ENCODE assay signal across 8 mouse cellular contexts in the genomic region with DNA sequence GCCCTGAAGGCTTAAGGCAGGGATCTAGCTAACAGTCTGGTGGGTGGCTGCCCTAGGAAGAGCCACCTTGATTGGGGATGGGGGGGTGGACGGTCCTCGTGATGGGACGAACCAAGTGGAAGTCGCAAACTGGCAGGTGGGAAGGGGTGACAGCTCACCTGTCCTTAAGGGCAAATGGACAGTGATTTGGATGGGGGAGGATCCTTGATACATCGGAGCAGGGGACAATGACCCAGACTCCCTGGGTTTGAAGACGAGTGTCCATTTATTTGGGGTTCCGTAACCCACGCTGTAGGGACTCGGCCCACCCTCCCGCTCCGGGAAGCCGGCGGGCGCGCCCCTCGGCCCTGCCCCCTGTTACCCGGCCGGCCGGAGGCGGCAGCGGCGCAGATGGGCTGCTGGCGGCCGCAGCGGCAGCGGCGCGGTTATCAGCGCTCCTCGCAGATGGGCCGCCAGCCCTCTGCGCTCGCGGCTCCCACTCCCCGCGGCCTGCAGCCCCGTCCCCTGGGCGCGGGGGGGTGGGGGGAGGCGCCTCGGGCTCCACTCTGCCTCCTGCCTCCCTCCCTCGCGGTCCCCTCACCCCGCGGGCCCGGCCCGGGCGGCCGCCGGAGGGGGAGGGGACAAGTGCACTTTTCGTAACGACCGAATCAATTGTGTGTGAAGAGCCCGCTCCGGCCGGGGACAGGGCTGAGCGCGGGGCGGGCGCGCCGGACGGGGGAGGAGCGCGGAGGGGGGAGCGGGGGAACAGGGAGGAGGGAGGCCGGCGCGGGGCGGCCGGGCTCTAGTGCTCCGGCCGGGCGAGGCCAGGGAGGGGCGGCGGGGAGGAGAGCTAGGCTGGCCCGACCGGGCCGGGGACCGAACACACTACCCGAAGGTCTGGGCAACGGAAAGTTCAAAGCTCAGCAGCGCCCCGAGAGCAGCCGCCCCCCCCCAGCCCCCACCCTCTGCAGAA. TPM values are rescaled to one million over a fixed set of nuclear protein-coding genes. Genes with fewer than 3 reads are reported as not detected.
DNase-seq lines count a peak whose midpoint lies in the region; ATAC-seq and TF ChIP-seq lines count a peak whose summit lies in the region.

No protein-coding gene starts in this region.

- peak; percentile 30 to 36 for DNase-seq in layer of hippocampus, postnatal 25 days (ENCODE audit: extremely low spot score in 1 of 2, low spot score in 1 of 2)
- no peak for DNase-seq in layer of hippocampus, adult 9-10 months (ENCODE audit: low spot score)
- peak; percentile 76 for DNase-seq in cerebellum, adult 11-12 months
- peak; percentile 63 for DNase-seq in forebrain, postnatal 0 days
- peak; percentile 64 for DNase-seq in hindbrain, postnatal 0 days (ENCODE audit: low spot score)
- peak; percentile 34 to 57 for DNase-seq in lung, adult 18-20 months
- no peak for DNase-seq in frontal cortex, adult 2 months (ENCODE audit: extremely low spot score in 1 of 2, low spot score in 1 of 2)

- no peaks in the 10 kb centered on the region for H3K36me3 ChIP-seq in forebrain, postnatal 0 days (ENCODE audit: insufficient read depth)
- no peaks in the 10 kb centered on the region for H3K36me3 ChIP-seq in hindbrain, postnatal 0 days (ENCODE audit: insufficient read depth, low read length)
- no peaks in the 10 kb centered on the region for H3K36me3 ChIP-seq in neural tube, embryonic 14.5 days (ENCODE audit: control insufficient read depth, insufficient read depth, low read length)

- no peak for TF ChIP-seq CTCF in forebrain, postnatal 0 days (IDR thresholded peaks at IDR 0.05; ENCODE audit: low read depth)
- no peak for TF ChIP-seq CTCF in hindbrain, postnatal 0 days (IDR thresholded peaks at IDR 0.05; ENCODE audit: low read depth)

- 5% methylated on average over 55 of the region's 85 CpGs for WGBS in forebrain, postnatal 0 days
- WGBS in hindbrain, postnatal 0 days = 3% methylated on average over 62 of the region's 85 CpGs
- 3% methylated on average over 43 of the region's 85 CpGs for WGBS in neural tube, embryonic 14.5 days

- peak overlapping the region; percentile 81 for H3K4me3 ChIP-seq in forebrain, postnatal 0 days (ENCODE audit: low read depth, low read length)
- peak overlapping the region; percentile 86 for H3K4me3 ChIP-seq in hindbrain, postnatal 0 days (ENCODE audit: low read length)
- H3K4me3 ChIP-seq in neural tube, embryonic 14.5 days (ENCODE audit: low read depth, low read length) = peak overlapping the region; percentile 78

- no peaks in the 10 kb centered on the region for H3K9me3 ChIP-seq in forebrain, postnatal 0 days (ENCODE audit: low read length)
- no peaks in the 10 kb centered on the region for H3K9me3 ChIP-seq in hindbrain, postnatal 0 days (ENCODE audit: low read length)
- H3K9me3 ChIP-seq in neural tube, embryonic 14.5 days (ENCODE audit: control insufficient read depth, low read length) = no peaks in the 10 kb centered on the region

- peak overlapping the region; percentile 81 for H3K27ac ChIP-seq in forebrain, postnatal 0 days (ENCODE audit: low read depth, low read length)
- H3K27ac ChIP-seq in hindbrain, postnatal 0 days = peak overlapping the region; percentile 88
- H3K27ac ChIP-seq in neural tube, embryonic 14.5 days (ENCODE audit: low read depth, low read length) = peak overlapping the region; percentile 88

- peak overlapping the region; percentile 83 for H3K9ac ChIP-seq in forebrain, postnatal 0 days
- peak overlapping the region; percentile 92 for H3K9ac ChIP-seq in hindbrain, postnatal 0 days (replicated peaks; ENCODE audit: low read length)
- H3K9ac ChIP-seq in neural tube, embryonic 14.5 days (replicated peaks; ENCODE audit: low read depth, low read length) = peak overlapping the region; percentile 94

- ATAC-seq in forebrain, postnatal 0 days = peak; percentile 34
- peak; percentile 25 for ATAC-seq in hindbrain, postnatal 0 days
- ATAC-seq in neural tube, embryonic 14.5 days (ENCODE audit: low read depth) = peak; percentile 58

- no peaks in the 10 kb centered on the region for H3K27me3 ChIP-seq in forebrain, postnatal 0 days (ENCODE audit: insufficient read depth, low read length)
- no peaks in the 10 kb centered on the region for H3K27me3 ChIP-seq in hindbrain, postnatal 0 days (ENCODE audit: insufficient read depth, low read length)
- no peaks in the 10 kb centered on the region; the same call in 1 of the 2 replicates for H3K27me3 ChIP-seq in neural tube, embryonic 14.5 days (ENCODE audit: control insufficient read depth, insufficient read depth, low read length)

- peak overlapping the region; percentile 89 for H3K4me2 ChIP-seq in forebrain, postnatal 0 days (ENCODE audit: low read depth)
- H3K4me2 ChIP-seq in hindbrain, postnatal 0 days (ENCODE audit: low read depth, low read length) = peak overlapping the region; percentile 69
- H3K4me2 ChIP-seq in neural tube, embryonic 14.5 days (ENCODE audit: low read depth, low read length) = peak overlapping the region; percentile 91

- H3K4me1 ChIP-seq in forebrain, postnatal 0 days (ENCODE audit: insufficient read depth) = no peaks in the 10 kb centered on the region
- peaks cover 8% of the 10 kb centered on the region; the same call in 1 of the 2 replicates for H3K4me1 ChIP-seq in hindbrain, postnatal 0 days (ENCODE audit: insufficient read depth, low read length)
- peaks cover 6% of the 10 kb centered on the region; the same call in 1 of the 2 replicates for H3K4me1 ChIP-seq in neural tube, embryonic 14.5 days (ENCODE audit: control insufficient read depth, insufficient read depth, low read length)

RNA-seq across cellular contexts. Expression of a gene that starts 1.9 kb away (rescaled TPM):
- 10 to 100 TPM; 42.7 to 48.9 TPM for total RNA-seq in layer of hippocampus, postnatal 25 days (2021)
- 57.4 and 58.5 TPM in 2 replicates for total RNA-seq in forebrain, postnatal 0 days (2014; rRNA removed)
- 20.5 and 28.0 TPM in 2 replicates for polyA plus RNA-seq in forebrain, postnatal 0 days (2015; fragmentation: Nextera tagmentation; extraction: Ambion mirVana)
- 68.3 and 80.8 TPM in 2 replicates for total RNA-seq in hindbrain, postnatal 0 days (2014; rRNA removed)
- 23.7 and 24.2 TPM in 2 replicates for polyA plus RNA-seq in hindbrain, postnatal 0 days (2015; fragmentation: Nextera tagmentation; extraction: Ambion mirVana)
- 44.4 and 47.9 TPM in 2 replicates for polyA plus RNA-seq in neural tube, embryonic 14.5 days (2014; fragmentation: Nextera tagmentation; extraction: Ambion mirVana)
- 35.8 and 36.3 TPM in 2 replicates for polyA plus RNA-seq in frontal cortex, adult 2 months (2012; rRNA removed)

RNA-seq across cellular contexts. Expression of a gene that starts 35.3 kb away (rescaled TPM):
- total RNA-seq in layer of hippocampus, postnatal 25 days (2021) = not detected
- total RNA-seq in forebrain, postnatal 0 days (2014; rRNA removed) = not detected in 2 replicates
- polyA plus RNA-seq in forebrain, postnatal 0 days (2015; fragmentation: Nextera tagmentation; extraction: Ambion mirVana) = not detected in 2 replicates
- not detected in 2 replicates for total RNA-seq in hindbrain, postnatal 0 days (2014; rRNA removed)
- polyA plus RNA-seq in hindbrain, postnatal 0 days (2015; fragmentation: Nextera tagmentation; extraction: Ambion mirVana) = not detected in 2 replicates
- polyA plus RNA-seq in neural tube, embryonic 14.5 days (2014; fragmentation: Nextera tagmentation; extraction: Ambion mirVana) = not detected in 2 replicates
- polyA plus RNA-seq in frontal cortex, adult 2 months (2012; rRNA removed) = not detected in 2 replicates

Comparison
In these comparisons a context has a peak if more than half of its experiments do, and no peak if none do; other contexts are left out.
1. DNase-seq: peak in layer of hippocampus, postnatal 25 days (2 of 2), cerebellum, adult 11-12 months (single experiment), forebrain, postnatal 0 days (single experiment), hindbrain, postnatal 0 days (single experiment) and lung, adult 18-20 months (2 of 2); none in layer of hippocampus, adult 9-10 months (single experiment) and frontal cortex, adult 2 months (0 of 2).
2. Peak in every context shown above with its lines, with median percentiles within 50 percentile points of each other: ATAC-seq, H3K27ac ChIP-seq, H3K4me2 ChIP-seq, H3K4me3 ChIP-seq and H3K9ac ChIP-seq.